Comparison of ENCODE assay signal across 25 mouse cellular contexts in the genomic region with DNA sequence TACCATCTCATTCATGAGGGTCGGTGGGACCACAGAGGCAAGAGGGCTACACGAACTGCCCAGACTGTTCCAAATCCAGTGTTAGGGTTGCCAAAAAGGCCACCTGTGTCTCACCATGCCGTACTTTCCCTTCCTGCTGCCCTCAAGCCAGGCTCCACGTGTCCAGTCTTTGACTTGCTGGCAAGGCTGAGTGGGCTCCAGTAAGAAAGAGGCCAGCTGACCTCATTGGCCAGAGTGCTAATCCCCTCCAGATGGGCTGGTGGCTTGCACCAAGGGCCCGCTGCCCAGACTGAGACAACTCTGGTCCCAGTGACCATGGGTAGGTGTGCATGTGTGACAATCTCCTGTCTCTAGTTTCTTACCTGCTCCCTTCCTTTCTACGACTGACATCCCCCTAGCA. TPM values are rescaled to one million over a fixed set of nuclear protein-coding genes. Genes with fewer than 3 reads are reported as not detected.
DNase-seq lines count a peak whose midpoint lies in the region.
"Had no signal": no experiment of that assay in that cellular context is flagged by ENCODE, and none has a peak within 500 bp of the region (broad histone marks: within the 10 kb centered on the region; RNA-seq: fewer than 3 reads in every experiment).

No protein-coding gene starts in this region.

- intact Hi-C loops in gastrocnemius, postnatal 14 days (cut with DNase I; ENCODE audit: low total_unique reads): no loop called here

- peak; percentile 52 for DNase-seq in gastrocnemius, postnatal 14 days
- DNase-seq in gastrocnemius, adult 18-20 months (ENCODE audit: low spot score): no peak
- DNase-seq in NIH3T3 (ENCODE audit: low read depth): peak; percentile 18
- DNase-seq in cerebellum, adult 11-12 months: peak; percentile 90
- peak; percentile 89 to 92 for DNase-seq in cerebellum, postnatal 10 days
- DNase-seq in adrenal gland, adult 2 months: no peak
- DNase-seq in thymus, postnatal 0 days (ENCODE audit: low spot score): no peak
- no peak for DNase-seq in Muller cell, postnatal 12 days (ENCODE audit: inconsistent ontology term)
- DNase-seq: adrenal gland, postnatal 10 days; forebrain, postnatal 0 days; kidney, adult 9 months; kidney, postnatal 14 days; layer of hippocampus, postnatal 36 days; lung, embryonic 14.5 days; right cerebral cortex, adult 18-20 months; thymus, adult 18-20 months; thymus, postnatal 4 days had no signal

RNA-seq across cellular contexts. Expression of a gene that starts 3.7 kb away (rescaled TPM):
- 1 to 10 TPM; 4.9 to 6.1 TPM for total RNA-seq in gastrocnemius, postnatal 14 days (2021)
- total RNA-seq in gastrocnemius, adult 18-20 months (2021): 1 to 10 TPM in 1 of 2 experiments, under 1 TPM in 1; 0.94 to 1.3 TPM
- total RNA-seq in adrenal gland, adult 2 months (2021): under 1 TPM; 0.61 to 0.69 TPM
- 2.7 and 3.5 TPM in 2 replicates for polyA plus RNA-seq in adrenal gland, adult 2 months (2012; rRNA removed)
- 0.21 and 0.23 TPM in 2 replicates for polyA plus RNA-seq in thymus, postnatal 0 days (2015; fragmentation: Nextera tagmentation; extraction: Ambion mirVana)
- total RNA-seq: hematopoietic stem cell, adult 5-6 weeks had no signal
- polyA plus RNA-seq: activated CD4-positive, CD25-positive, alpha-beta regulatory T cell, adult 4 months; G1E had no signal

RNA-seq across cellular contexts. Expression of a gene that starts 8.3 kb away (rescaled TPM):
- total RNA-seq in gastrocnemius, postnatal 14 days (2021): not detected
- not detected for total RNA-seq in gastrocnemius, adult 18-20 months (2021)
- total RNA-seq in adrenal gland, adult 2 months (2021): not detected
- not detected in 2 replicates for polyA plus RNA-seq in adrenal gland, adult 2 months (2012; rRNA removed)
- polyA plus RNA-seq in thymus, postnatal 0 days (2015; fragmentation: Nextera tagmentation; extraction: Ambion mirVana): 0.09 TPM in 1 of 2 replicates, not detected in the other
- total RNA-seq: adrenal gland, postnatal 10 days; CH12.LX; G1E; hematopoietic stem cell, adult 5-6 weeks; megakaryocyte, adult 5-6 weeks had no signal
- polyA plus RNA-seq: activated CD4-positive, CD25-positive, alpha-beta regulatory T cell, adult 4 months; forebrain, embryonic 11.5 days; G1E; liver, embryonic 14.5 days; neural tube, embryonic 11.5 days had no signal

RNA-seq across cellular contexts. Expression of a gene that starts 22.1 kb away (rescaled TPM):
- total RNA-seq in gastrocnemius, postnatal 14 days (2021): under 1 TPM; 0.09 to 0.25 TPM
- not detected for total RNA-seq in gastrocnemius, adult 18-20 months (2021)
- total RNA-seq in adrenal gland, adult 2 months (2021): 10 to 100 TPM; 23.3 to 40.4 TPM
- polyA plus RNA-seq in adrenal gland, adult 2 months (2012; rRNA removed): 23.0 and 25.5 TPM in 2 replicates
- 0.78 and 0.91 TPM in 2 replicates for polyA plus RNA-seq in thymus, postnatal 0 days (2015; fragmentation: Nextera tagmentation; extraction: Ambion mirVana)
- total RNA-seq: G1E; megakaryocyte, adult 5-6 weeks had no signal
- polyA plus RNA-seq: activated CD4-positive, CD25-positive, alpha-beta regulatory T cell, adult 4 months; G1E had no signal

RNA-seq across cellular contexts. Expression of a gene that starts 43.9 kb away (rescaled TPM):
- under 1 TPM in 1 of 2 experiments, not detected in 1; 0.13 TPM for total RNA-seq in gastrocnemius, postnatal 14 days (2021)
- not detected for total RNA-seq in gastrocnemius, adult 18-20 months (2021)
- total RNA-seq in adrenal gland, adult 2 months (2021): 1 to 10 TPM; 3.8 to 6.7 TPM
- polyA plus RNA-seq in adrenal gland, adult 2 months (2012; rRNA removed): 0.49 and 0.84 TPM in 2 replicates
- 0.14 and 0.17 TPM in 2 replicates for polyA plus RNA-seq in thymus, postnatal 0 days (2015; fragmentation: Nextera tagmentation; extraction: Ambion mirVana)
- total RNA-seq: G1E; megakaryocyte, adult 5-6 weeks had no signal
- polyA plus RNA-seq: activated CD4-positive, CD25-positive, alpha-beta regulatory T cell, adult 4 months; G1E had no signal

Comparison
In these comparisons a context has a peak if more than half of its experiments do, and no peak if none do; other contexts are left out.
1. DNase-seq: peak in gastrocnemius, postnatal 14 days (single experiment), NIH3T3 (single experiment), cerebellum, adult 11-12 months (single experiment) and cerebellum, postnatal 10 days (2 of 2); none in gastrocnemius, adult 18-20 months (single experiment), adrenal gland, adult 2 months (single experiment), thymus, postnatal 0 days (single experiment) and Muller cell, postnatal 12 days (single experiment).
2. RNA of a gene that starts 22.1 kb away (total RNA-seq): 23.3 to 40.4 TPM in adrenal gland, adult 2 months; 0.09 to 0.25 TPM in gastrocnemius, postnatal 14 days and not detected in gastrocnemius, adult 18-20 months; every median in the first group is over 10 times any median in the second.